Mouse (Mus musculus): Measurements from ENCODE around the gene Snx1. TPM values are rescaled to one million over a fixed set of nuclear protein-coding genes. Genes with fewer than 3 reads are reported as not detected.

Gene Snx1
- total and polyA plus RNA-seq, 3 experiments, result 83.9 to 189 (median 113) TPM

DNA sequence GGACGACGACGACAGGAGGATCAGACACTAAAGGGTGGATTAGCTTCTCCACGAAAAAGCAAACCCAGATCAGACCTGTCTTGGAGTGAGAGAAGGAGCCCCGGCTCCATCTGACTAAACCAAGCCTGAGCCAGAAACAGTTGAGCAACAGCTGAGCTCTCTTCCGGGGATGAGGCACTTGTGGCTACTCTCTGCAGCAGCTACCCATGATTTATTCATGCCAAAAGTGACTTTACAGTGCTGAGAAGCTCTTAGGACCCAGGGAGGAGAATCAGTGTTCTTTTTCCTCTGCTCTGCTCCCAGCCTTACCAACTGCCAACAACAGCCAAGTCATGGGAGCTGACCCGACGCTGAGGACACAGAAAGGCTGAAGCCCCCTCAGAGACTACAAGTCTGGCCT, 9.5 kb downstream of the Snx1 start:
- no peak overlapping the region for H3K4me3 ChIP-seq (ENCODE audit: control insufficient read depth in 1 of 2, insufficient read depth in 1 of 2, low read depth in 2 of 2, low read length in 2 of 2)
- TF ChIP-seq GATA1 (IDR thresholded peaks at IDR 0.05; ENCODE audit: low read depth, low read length) (no peak), SMC3 (IDR thresholded peaks at IDR 0.05; ENCODE audit: low read depth, low read length) (no peak), USF2 (IDR thresholded peaks at IDR 0.05; ENCODE audit: borderline replicate concordance in 1 of 2, insufficient read depth in 1 of 2, low read depth in 1 of 2, low read length in 2 of 2) (no peak), TBP (IDR thresholded peaks at IDR 0.05; ENCODE audit: low read depth, low read length) (no peak), MXI1 (IDR thresholded peaks at IDR 0.05; ENCODE audit: low read depth, low read length) (no peak), MYC (IDR thresholded peaks at IDR 0.05; ENCODE audit: low read depth, low read length) (no peak), TAL1 (IDR thresholded peaks at IDR 0.05; ENCODE audit: low read length) (no peak), RAD21 (IDR thresholded peaks at IDR 0.05; ENCODE audit: low read depth, low read length) (no peak), UBTF (IDR thresholded peaks at IDR 0.05; ENCODE audit: borderline replicate concordance, insufficient read depth, low read depth, low read length) (no peak), POLR2AphosphoS5 (IDR thresholded peaks at IDR 0.05; ENCODE audit: borderline replicate concordance, low read depth, low read length) (no peak), JUND (IDR thresholded peaks at IDR 0.05; ENCODE audit: low read depth, low read length) (no peak), RCOR1 (IDR thresholded peaks at IDR 0.05; ENCODE audit: low read depth, low read length) (no peak), ZNF384 (IDR thresholded peaks at IDR 0.05; ENCODE audit: low read depth, low read length) (no peak), E2F4 (IDR thresholded peaks at IDR 0.05; ENCODE audit: borderline replicate concordance, low read depth, low read length) (no peak), CHD2 (IDR thresholded peaks at IDR 0.05; ENCODE audit: low read length) (no peak), HCFC1 (IDR thresholded peaks at IDR 0.05; ENCODE audit: low read depth, low read length) (no peak), GABPA (IDR thresholded peaks at IDR 0.05; ENCODE audit: low read depth, low read length) (no peak), ZMIZ1 (IDR thresholded peaks at IDR 0.05; ENCODE audit: low read depth, low read length) (no peak), NRF1 (IDR thresholded peaks at IDR 0.05; ENCODE audit: insufficient read depth, low read depth, low read length, poor library complexity, severe bottlenecking) (no peak), CTCF (IDR thresholded peaks at IDR 0.05 in 2 of 3, conservative IDR thresholded peaks at IDR 0.05 in 1 of 3; ENCODE audit: control insufficient read depth in 1 of 3, insufficient read depth in 1 of 3, low read depth in 2 of 3, low read length in 3 of 3, poor library complexity in 1 of 3, severe bottlenecking in 1 of 3) (no peak)
- H3K27ac ChIP-seq (ENCODE audit: control insufficient read depth, low read depth, low read length), result no peak overlapping the region
- no peaks in the 10 kb centered on the region for H3K9me3 ChIP-seq (replicated peaks; ENCODE audit: insufficient read depth, low read length)
- H3K9ac ChIP-seq (ENCODE audit: control insufficient read depth, low read depth, low read length, poor library complexity, severe bottlenecking), result no peak overlapping the region
- H3K36me3 ChIP-seq (ENCODE audit: control insufficient read depth in 1 of 2, insufficient read depth in 2 of 2, low read length in 2 of 2), result peaks cover 4 to 39% of the 10 kb centered on the region in 2 experiments
- peaks cover 14 to 25% of the 10 kb centered on the region in 2 experiments for H3K4me1 ChIP-seq (ENCODE audit: control insufficient read depth in 1 of 2, insufficient read depth in 2 of 2, low read length in 2 of 2)
- H3K27me3 ChIP-seq (ENCODE audit: control insufficient read depth in 1 of 2, insufficient read depth in 2 of 2, low read length in 2 of 2), result no peaks in the 10 kb centered on the region
- H3K79me2 ChIP-seq (ENCODE audit: control insufficient read depth, insufficient read depth, low read length, poor library complexity), result peaks cover 18% of the 10 kb centered on the region
- no peak for DNase-seq (ENCODE audit: low read depth, low spot score)

GRCm38 (mm10) chr9:66114341-66114740, 12.0 kb downstream of the Snx1 start:
- H3K36me3 ChIP-seq (ENCODE audit: control insufficient read depth in 1 of 2, insufficient read depth in 2 of 2, low read length in 2 of 2), result peaks cover 6 to 19% of the 10 kb centered on the region in 2 experiments
- H3K27ac ChIP-seq (ENCODE audit: control insufficient read depth, low read depth, low read length), result no peak overlapping the region
- peak; percentile 23 for DNase-seq (ENCODE audit: low read depth, low spot score)
- no peaks in the 10 kb centered on the region for H3K27me3 ChIP-seq (ENCODE audit: control insufficient read depth in 1 of 2, insufficient read depth in 2 of 2, low read length in 2 of 2)
- peaks cover 1 to 12% of the 10 kb centered on the region in 2 experiments; a peak in 3 of 4 replicates for H3K4me1 ChIP-seq (ENCODE audit: control insufficient read depth in 1 of 2, insufficient read depth in 2 of 2, low read length in 2 of 2)
- H3K4me3 ChIP-seq (ENCODE audit: control insufficient read depth in 1 of 2, insufficient read depth in 1 of 2, low read depth in 2 of 2, low read length in 2 of 2), result no peak overlapping the region
- H3K79me2 ChIP-seq (ENCODE audit: control insufficient read depth, insufficient read depth, low read length, poor library complexity), result peaks cover 16% of the 10 kb centered on the region
- TF ChIP-seq ZKSCAN1 (IDR thresholded peaks at IDR 0.05; ENCODE audit: low read depth, low read length) (no peak), GATA1 (IDR thresholded peaks at IDR 0.05; ENCODE audit: low read depth, low read length) (peak; percentile 29; the same call in 1 of the 2 replicates)
- H3K9ac ChIP-seq (ENCODE audit: control insufficient read depth, low read depth, low read length, poor library complexity, severe bottlenecking), result no peak overlapping the region
- H3K9me3 ChIP-seq (replicated peaks; ENCODE audit: insufficient read depth, low read length), result no peaks in the 10 kb centered on the region
